Mouse (Mus musculus) adrenal gland, adult 2 months (tissue): ENCODE results near the gene Canx. TPM values are rescaled to one million over a fixed set of nuclear protein-coding genes. Genes with fewer than 3 reads are reported as not detected.
"Not testable (repeated sequence)": the region's sequence is repeated elsewhere in the genome, so short reads cannot be mapped to it uniquely, and the experiment has no call there.

Source experiments
- DNase-seq: peaks from one replicate; pipeline ENCODE4 v3.0.0; 2021
- polyA plus RNA-seq: library from polyadenylated mRNA; depleted of rRNA; stranded (reverse); fragments of >200 nt; gene quantifications from 2 replicates; pipeline ENCODE4 v1.2.3, GENCODE M21; 2012
- total RNA-seq, 2 experiments: library from RNA; stranded (reverse); gene quantifications; 2 replicates each; pipeline ENCODE4 v1.2.3; 2021

Gene Canx
- total and polyA plus RNA-seq, 3 experiments: 19.7 to 498 (median 479) TPM

DNA sequence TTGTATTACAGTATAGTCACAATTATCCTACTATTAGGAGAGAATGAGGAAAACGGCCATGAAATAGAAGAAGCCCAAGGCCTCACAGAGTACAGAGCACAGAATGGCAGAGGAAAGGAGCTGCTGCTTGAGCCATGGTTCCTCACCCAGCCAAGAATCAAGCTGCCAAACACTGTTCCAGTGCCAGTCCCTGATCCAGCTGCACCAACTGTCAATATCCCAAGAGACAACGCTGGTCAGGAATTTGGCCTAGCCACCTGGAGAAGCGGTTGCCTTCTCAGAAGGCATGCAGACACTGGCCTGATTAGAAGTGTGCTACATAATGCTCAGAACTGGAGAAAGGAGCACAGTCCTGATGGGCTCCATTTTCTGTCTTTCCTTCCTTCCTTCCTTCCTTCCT, 7.7 kb upstream of the Canx start:
- no peak for DNase-seq

DNA sequence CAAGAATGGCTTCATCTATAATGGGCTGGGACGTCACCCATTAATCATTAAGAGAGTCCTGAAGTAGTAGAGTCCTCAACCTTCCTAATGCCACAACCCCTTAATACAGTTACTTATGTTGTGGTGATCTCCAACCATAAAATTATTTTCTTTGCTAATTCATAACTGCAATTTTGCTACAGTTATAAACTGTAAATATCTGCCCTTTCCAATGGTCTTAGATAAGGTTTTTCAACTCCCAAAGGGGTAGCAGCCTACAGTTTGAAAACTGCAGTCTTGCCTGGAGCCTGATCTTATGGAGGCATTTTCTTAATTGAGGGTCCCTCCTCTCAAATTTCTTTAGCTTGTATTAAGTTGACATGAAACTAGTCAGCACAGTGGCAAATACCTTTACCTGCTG, 3.9 kb upstream of the Canx start:
- no peak for DNase-seq

DNA sequence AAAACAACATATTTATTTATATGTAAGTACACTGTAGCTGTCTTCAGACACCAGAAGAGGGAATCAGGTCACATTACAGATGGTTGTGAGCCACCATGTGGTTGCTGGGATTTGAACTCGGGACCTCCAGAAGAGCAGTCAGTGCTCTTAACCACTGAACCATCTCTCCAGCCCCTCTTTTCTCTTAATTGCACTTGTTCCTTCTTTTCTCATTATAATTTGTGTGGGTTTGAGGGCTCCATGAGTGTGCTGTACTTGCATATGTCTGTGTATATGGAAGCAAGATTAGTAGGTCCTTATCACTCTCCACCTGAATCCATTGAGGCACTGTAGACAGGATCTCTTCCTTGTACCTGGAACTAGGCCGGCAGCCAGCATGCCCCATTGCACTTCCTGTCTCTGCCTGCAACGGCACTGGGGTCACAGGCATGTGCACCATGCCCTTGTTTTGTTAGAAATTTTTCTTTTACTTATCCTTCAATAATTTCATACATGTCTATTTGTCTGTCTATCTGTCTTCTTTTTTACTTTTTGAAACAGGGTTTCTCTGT, 2.7 kb upstream of the Canx start:
- no peak for DNase-seq

DNA sequence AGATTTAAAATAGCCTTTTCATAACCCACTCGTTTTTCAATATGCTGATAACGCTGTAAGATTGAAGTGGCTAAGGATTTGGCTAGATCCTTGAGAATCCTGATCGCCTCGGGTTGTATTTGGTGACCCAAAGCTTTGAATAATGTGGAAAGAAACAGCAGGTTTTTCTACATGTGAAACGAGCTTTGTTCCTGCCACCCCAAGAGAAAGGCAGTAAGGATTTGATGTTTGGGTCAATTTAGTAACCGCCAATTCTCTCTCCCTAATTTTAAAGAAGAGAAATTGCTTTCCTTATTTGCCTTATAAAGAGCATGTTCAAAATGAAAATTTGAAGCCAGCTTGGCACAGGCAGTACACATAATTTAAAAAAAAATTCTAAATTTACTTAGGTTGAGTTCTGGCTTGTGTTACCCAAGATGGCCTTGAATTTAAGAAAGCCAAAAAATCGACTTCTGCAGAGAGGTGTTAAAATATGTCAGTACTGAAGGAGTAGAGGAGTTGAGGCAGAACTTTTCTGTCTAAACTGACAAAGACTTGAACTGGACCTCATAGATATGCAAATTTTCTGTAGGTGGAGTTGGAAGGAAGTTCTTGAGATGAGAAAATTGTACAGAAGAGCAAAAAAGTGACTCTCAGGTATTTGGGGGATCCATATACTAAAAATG, 961 bp upstream of the Canx start:
- DNase-seq: no peak

GRCm38 (mm10) chr11:50324751-50325471, 562 bp downstream of the Canx start:
- DNase-seq: no peak

- no peak for DNase-seq
Observed at GRCm38 (mm10) chr11:50323843-50324242, 1.6 kb downstream of the Canx start.

GRCm38 (mm10) chr11:50322345-50322744, 3.1 kb downstream of the Canx start:
- DNase-seq: no peak

- DNase-seq: no peak
Observed at GRCm38 (mm10) chr11:50321239-50321638, 4.2 kb downstream of the Canx start.

DNA sequence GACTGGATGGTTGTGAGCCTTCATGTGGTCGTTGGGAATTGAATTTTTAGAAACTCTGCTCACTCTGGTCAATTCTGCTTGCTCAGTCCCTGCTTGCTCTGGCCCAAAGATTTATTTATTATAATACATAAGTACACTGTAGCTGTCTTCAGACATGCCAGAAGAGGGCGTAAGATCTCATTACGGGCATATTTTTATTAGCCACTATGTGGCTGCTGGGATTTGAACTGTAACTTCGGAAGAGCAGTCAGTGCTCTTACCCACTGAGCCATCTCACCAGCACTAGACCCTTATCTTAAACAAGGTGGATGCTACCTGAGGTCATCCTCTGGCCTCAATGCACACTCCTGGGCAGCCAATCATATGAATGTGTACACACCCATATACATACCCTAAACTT, 6.1 kb downstream of the Canx start:
- not testable (repeated sequence) for DNase-seq

GRCm38 (mm10) chr11:50312803-50313202, 12.7 kb downstream of the Canx start:
- no peak for DNase-seq

DNA sequence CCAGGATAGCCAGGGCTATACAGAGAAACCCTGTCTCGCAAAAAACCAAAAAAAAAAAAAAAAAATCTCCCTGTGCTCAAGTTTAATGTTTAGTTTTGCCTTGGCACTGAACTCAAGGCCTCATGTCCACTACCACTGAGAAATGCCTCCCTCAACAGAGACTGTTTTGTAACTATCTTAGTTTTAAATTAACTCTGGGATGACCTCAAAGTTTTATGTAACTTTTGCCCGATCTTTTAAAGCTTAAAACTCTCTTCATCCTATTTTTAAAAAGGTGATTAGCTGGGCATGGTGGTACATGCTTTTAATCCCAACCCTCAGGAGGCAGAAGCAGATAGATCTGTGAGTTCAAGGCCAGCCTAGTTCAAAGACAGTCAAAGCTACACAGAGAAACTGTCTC, 22.1 kb downstream of the Canx start:
- no peak for DNase-seq

GRCm38 (mm10) chr11:50292190-50292855, 33.1 kb downstream of the Canx start, which contains the start of gene Maml1:
Maml1 (minus strand) TSS chr11:50292311.
- peak; percentile 98 for DNase-seq

GRCm38 (mm10) chr11:50291321-50292165, 33.9 kb downstream of the Canx start:
- peak; percentile 77 for DNase-seq

DNA sequence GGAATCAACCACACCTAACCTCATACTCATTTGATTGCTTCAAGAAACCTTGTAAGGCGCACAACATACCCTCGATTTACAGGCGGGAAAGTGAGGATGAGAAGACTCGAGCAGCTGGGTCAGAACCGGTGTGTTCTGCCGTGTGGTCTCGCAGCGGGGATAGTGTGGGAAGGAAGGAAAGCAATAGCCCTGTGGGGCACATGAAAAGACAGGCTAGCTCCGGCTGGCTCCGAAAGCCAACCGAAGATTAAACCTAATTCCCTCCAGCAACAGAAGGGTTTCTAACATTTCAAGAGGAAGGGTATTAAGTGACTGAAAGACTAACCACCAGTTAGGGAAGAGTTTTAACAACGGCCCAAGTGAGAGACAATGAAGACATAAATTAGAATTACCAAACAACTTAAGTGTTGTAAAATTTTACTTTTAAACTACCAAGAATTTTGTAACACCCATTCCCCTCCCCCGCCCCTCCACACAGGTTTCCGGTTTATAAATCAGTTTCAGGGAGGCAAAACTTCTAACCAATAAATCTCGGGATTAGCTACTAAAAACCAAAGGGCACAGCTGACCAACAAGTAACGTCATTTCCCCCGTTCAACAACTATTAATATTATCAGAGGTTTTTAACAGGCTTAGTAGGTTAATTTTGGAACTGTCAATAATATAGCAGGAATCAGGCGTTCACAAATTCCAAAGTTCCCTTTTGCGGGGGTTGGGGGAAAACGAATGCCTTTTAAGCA, 34.8 kb downstream of the Canx start:
- peak; percentile 36 for DNase-seq

DNA sequence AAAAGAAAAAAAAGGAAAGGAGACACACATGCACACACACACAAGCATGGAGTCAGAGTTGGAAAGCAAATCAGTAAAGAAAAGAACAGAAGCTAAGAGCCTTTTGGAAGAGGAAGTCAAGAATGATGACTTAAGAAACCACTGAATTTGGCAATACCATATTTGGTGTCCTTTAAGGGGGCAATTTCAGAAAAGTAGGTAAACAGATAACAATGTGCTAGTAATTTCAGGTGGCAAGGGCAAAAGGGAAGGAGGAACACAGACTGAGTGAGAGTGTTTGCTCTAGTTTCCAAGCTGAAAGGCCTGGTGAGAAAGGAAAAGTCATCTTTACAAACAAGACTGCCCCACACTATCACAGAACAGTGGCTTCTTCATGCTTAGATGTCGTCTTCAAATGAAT, 39.0 kb downstream of the Canx start:
- DNase-seq: no peak

DNA sequence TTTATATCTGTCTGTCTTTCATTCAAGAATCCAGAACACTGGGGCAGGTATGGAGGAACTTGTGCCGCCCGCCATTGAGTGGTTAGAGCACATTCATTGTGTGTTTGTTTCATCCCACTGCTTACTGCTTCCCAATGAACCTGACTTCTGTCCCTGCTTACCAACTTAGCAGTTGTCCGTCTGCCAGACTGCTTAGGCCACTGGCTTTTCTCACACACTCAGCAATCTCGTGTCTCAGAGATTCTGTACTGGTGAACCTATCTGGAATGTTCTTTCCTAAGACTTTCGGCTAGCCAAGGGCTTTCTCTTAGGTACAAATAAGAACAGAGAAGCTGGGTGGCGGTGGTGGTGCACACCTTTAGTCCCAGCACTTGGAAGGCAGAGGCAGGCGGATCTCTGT, 39.8 kb downstream of the Canx start:
- DNase-seq: no peak

DNA sequence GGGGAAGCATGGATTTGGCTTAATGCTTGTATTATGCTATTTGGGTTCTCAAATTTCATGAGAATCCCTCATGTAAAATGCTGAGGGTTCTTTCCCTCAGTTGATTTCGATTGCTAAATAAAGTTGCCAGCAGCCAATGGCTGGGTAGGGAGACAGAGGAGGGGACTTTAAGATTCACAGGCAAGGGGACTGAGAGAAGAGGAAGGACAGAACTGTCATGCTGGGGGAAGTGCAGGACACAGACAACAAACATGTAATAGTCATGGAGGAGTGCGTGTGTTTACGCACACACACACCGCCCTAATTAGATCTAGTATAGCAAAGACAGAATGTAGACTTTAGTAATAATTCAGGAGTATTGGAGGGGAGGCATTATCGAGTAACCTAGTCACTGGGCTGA, 40.2 kb downstream of the Canx start:
- no peak for DNase-seq

GRCm38 (mm10) chr11:50280053-50280452, 45.4 kb downstream of the Canx start:
- no peak for DNase-seq

GRCm38 (mm10) chr11:50279005-50279404, 46.5 kb downstream of the Canx start:
- DNase-seq: no peak

DNA sequence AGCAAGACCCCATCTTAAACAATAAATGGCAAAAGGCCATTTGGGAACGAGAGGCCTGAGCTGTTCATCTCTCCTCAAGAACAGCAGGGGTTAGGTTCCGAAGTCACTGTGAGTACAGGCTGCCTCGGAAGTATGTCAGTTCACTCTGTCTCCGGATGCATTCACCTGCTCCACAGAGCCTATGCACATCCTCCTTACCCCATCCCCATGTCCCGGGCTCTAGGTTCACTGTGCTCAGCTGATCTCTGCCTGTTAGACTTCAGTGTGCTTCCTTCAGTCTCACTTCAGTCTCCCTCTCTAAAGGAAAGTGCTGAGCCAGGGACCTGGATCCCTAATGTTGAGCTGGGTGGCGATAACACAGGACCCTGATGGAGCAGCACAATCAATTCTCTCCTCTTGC, 47.8 kb downstream of the Canx start:
- no peak for DNase-seq

DNA sequence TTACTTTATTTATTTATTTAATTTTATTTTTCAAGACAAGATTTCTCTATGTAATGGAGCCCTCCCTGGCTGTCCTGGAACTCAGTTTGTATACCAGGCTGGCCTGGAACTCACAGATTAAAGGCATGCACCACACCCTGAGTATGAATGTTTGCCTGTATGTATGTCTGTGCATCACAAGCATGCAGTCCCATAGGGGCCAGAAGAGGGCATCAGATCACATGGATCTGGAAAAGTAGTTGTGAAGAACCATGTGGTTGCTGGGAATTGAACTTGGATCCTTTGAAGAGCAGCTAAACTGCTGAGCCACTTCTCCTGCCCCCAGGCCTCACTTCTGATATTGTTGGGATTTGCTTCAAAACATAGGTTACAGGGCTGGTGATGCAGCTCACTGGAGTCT, 48.4 kb downstream of the Canx start:
- no peak for DNase-seq
